ENCODE assay signal across 9 mouse cellular contexts in the genomic region with DNA sequence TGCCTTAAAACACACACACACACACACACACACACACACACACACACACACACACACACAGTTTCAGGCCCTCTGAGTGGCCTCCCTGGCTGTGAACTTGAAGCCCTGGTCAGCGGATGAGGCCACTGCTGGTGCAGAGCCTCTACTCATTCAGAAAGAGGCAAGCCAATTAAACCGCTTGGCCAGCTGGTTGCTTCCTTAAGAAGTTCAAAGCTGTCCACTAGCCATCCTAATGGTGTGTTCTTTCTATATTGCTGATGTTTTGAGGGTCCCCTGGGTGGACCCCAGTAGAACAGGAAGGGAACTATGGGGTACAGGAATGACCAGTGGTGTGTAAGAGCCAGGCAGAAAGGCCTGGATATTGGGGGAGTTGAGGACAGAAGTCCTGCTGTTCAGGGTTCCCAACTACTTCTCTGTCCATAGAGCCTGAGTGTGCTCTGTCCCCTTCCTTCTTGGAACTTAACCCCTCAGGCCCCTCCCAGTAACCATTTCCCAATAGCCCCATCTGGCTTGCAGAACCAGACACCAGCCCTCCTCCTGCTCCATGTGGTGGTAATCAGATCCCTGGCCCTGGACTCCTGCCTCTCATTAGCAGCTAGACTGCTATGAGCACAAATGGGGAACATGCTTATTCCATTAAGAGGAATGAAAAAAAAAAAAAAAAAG.
DNase-seq lines count a peak whose midpoint lies in the region; ATAC-seq lines count a peak whose summit lies in the region.
"Had no signal": no experiment of that assay in that cellular context is flagged by ENCODE, and none has a peak within 500 bp of the region (broad histone marks: within the 10 kb centered on the region; RNA-seq: fewer than 3 reads in every experiment).

No protein-coding gene starts in this region.

- no peaks in the 10 kb centered on the region for H3K36me3 ChIP-seq in hindbrain, embryonic 10.5 days
- H3K36me3 ChIP-seq in hindbrain, embryonic 12.5 days = no peaks in the 10 kb centered on the region
- H3K36me3 ChIP-seq: midbrain, embryonic 12.5 days had no signal

- DNase-seq in hindbrain, embryonic 10.5 days (ENCODE audit: low spot score) = peak; percentile 62
- DNase-seq in embryo, embryonic 11 days = peak; percentile 77
- peak; percentile 35 for DNase-seq in gastrocnemius, postnatal 25 days
- peak; percentile 36 to 70 for DNase-seq in lung, postnatal 4 days
- no peak for DNase-seq in left cerebral cortex, postnatal 36 days (ENCODE audit: low spot score in 2 of 2)
- no peak for DNase-seq in adrenal gland, postnatal 10 days

- no peaks in the 10 kb centered on the region; the same call in 1 of the 2 replicates for H3K27me3 ChIP-seq in hindbrain, embryonic 10.5 days (ENCODE audit: insufficient read depth, poor library complexity, severe bottlenecking)
- H3K27me3 ChIP-seq in hindbrain, embryonic 12.5 days = no peaks in the 10 kb centered on the region
- H3K27me3 ChIP-seq: midbrain, embryonic 12.5 days had no signal

- intact Hi-C loops in left cerebral cortex, postnatal 36 days (cut with DNase I) = loop anchor here (10.0 kb wide), 2 partner anchors 245 to 405 kb away; a partner anchor contains a TSS

- 79% methylated on average over 2 of the region's 2 CpGs for WGBS in hindbrain, embryonic 10.5 days
- 78% methylated on average over 2 of the region's 2 CpGs for WGBS in hindbrain, embryonic 12.5 days

- no peak overlapping the region for H3K4me3 ChIP-seq in hindbrain, embryonic 10.5 days
- no peak overlapping the region for H3K4me3 ChIP-seq in hindbrain, embryonic 12.5 days
- H3K4me3 ChIP-seq: midbrain, embryonic 12.5 days had no signal

- H3K9ac ChIP-seq in hindbrain, embryonic 12.5 days = no peak overlapping the region
- H3K9ac ChIP-seq: midbrain, embryonic 12.5 days had no signal

- H3K9me3 ChIP-seq in hindbrain, embryonic 10.5 days = no peaks in the 10 kb centered on the region
- no peaks in the 10 kb centered on the region for H3K9me3 ChIP-seq in hindbrain, embryonic 12.5 days (replicated peaks)
- H3K9me3 ChIP-seq: midbrain, embryonic 12.5 days had no signal

- H3K4me2 ChIP-seq in hindbrain, embryonic 12.5 days (replicated peaks) = no peak overlapping the region
- H3K4me2 ChIP-seq: midbrain, embryonic 12.5 days had no signal

- peaks cover 12% of the 10 kb centered on the region for H3K4me1 ChIP-seq in hindbrain, embryonic 10.5 days (replicated peaks)
- H3K4me1 ChIP-seq in hindbrain, embryonic 12.5 days = peaks cover 9% of the 10 kb centered on the region; the same call in 1 of the 2 replicates
- H3K4me1 ChIP-seq: midbrain, embryonic 12.5 days had no signal

- H3K27ac ChIP-seq in hindbrain, embryonic 10.5 days = no peak overlapping the region
- H3K27ac ChIP-seq in hindbrain, embryonic 12.5 days = no peak overlapping the region
- H3K27ac ChIP-seq: midbrain, embryonic 12.5 days had no signal

- ATAC-seq in hindbrain, embryonic 12.5 days (ENCODE audit: low FRiP score) = no peak
- ATAC-seq in inflammation-experienced regulatory T-cells, adult 6 months = no peak

Comparison
In these comparisons a context has a peak if more than half of its experiments do, and no peak if none do; other contexts are left out.
1. DNase-seq: peak in hindbrain, embryonic 10.5 days (single experiment), embryo, embryonic 11 days (single experiment), gastrocnemius, postnatal 25 days (single experiment) and lung, postnatal 4 days (2 of 2); none in left cerebral cortex, postnatal 36 days (0 of 2) and adrenal gland, postnatal 10 days (single experiment).